Mouse (Mus musculus) 416B (cell line): Measurements from ENCODE around the gene Il20rb.

ENCODE experiments used
- DNase-seq: peaks from one replicate; pipeline ENCODE4 v3.0.0; 2011; ENCODE audit warnings: low read depth

Gene Il20rb

DNA sequence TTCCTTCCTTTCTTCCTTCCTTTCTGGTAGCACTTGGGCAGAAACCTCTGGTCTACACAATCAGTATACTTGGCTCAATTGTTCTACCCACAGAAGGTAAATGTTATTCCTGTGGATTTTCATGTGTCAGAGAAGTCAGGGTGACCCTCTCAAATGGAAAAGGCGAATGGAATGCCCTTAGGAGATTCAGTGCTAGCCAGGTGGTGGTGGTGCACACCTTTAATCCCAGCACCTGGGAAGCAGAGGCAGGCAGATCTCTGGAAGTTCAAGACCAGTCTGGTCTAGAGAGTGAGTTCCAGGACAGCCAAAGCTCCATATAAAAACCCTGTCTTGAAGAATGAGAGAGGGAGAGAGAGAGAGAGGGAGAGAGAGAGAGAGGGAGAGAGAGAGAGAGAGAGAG, 16.4 kb downstream of the Il20rb start:
- no peak for DNase-seq

DNA sequence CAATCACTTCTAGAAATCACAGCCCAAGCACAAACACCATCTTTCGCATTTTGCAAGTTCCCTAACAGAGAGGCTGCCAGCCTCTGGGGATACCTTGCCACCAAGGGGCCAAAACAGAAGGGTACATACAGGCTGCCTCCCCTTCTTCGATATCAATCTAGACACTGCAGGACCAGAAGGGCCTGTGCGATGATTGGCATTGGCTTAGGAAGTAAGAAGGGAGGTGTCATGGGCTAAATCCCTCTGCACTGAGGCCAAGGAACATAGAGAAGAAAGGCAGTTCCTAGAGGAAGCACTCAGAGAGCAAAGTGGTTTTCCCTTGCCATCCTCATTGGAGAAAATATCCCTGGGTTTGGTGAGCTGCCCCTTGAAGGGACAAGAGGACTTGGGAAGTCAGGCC, 16.9 kb downstream of the Il20rb start:
- no peak for DNase-seq

- DNase-seq, result no peak
These were observed 18.4 kb downstream of the Il20rb start for GRCm38 (mm10) chr9:100468151-100468550.

DNA sequence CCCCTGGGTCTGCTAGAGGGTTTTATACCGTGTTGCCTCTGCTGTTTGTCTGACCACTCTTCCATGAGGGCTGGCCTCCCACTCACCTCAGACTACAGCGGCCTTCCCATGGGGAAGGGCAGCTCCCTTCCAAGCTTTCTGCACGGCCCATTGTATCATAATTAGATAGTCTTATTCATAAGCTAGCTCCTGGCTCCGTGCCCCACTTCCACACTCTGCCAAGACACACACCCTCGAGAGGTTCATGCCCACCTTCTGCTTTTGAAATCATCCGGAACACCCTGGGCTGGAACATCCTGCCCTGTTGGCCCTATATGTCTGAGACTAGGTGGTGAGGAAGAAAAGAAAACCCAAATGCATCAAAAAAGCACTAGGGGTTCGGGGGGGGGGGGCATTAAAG, 18.9 kb downstream of the Il20rb start:
- DNase-seq, result no peak

- DNase-seq, result no peak
These were observed 19.8 kb downstream of the Il20rb start for GRCm38 (mm10) chr9:100466743-100467142.

DNA sequence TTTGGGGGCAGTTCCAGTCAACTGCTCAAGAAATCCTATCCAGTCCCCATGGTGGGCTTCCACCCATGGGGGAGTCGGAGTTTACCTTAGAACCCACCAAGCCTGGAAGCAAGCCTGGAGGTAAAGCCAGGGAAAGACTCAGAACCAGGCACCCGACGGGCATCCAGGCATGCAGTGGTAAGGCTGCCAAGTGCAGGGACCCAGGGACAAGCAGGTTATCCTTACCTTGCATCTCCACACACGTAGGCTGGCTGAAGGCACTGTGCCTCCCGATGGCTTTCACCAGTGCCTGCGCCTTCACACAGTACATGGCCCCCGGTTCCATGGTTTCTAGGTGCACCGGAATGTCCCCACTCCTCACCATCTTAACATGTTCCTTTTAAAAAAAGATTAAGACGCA, 20.6 kb downstream of the Il20rb start:
- DNase-seq, result no peak

DNA sequence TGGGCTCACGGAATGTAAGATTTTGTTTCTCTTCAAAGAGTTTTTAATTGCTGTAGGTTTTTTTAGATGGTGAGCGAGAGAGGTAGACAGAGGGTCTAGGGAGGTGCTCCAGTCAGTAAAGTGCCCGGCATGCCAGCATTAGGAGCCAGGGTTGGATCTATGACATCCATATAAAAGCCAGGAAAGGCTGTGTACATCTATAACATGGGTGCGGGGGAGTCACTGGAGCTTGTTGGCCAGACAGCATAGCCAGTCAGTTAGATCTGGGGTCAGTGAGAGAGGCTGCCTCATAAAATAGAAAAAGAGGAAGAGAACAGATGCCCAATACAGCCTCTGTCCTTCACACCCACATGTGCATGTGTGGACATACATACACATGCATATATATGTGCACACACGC, 21.2 kb downstream of the Il20rb start:
- DNase-seq, result no peak

GRCm38 (mm10) chr9:100463771-100464170, 22.8 kb downstream of the Il20rb start:
- DNase-seq, result peak; percentile 59

- DNase-seq, result no peak
These were observed 24.5 kb downstream of the Il20rb start for GRCm38 (mm10) chr9:100462098-100462497.

GRCm38 (mm10) chr9:100461671-100462070, 24.9 kb downstream of the Il20rb start:
- no peak for DNase-seq

- DNase-seq, result no peak
These were observed 26.4 kb downstream of the Il20rb start for GRCm38 (mm10) chr9:100460203-100460602.

- no peak for DNase-seq
These were observed 28.5 kb downstream of the Il20rb start for GRCm38 (mm10) chr9:100457971-100458681.

DNA sequence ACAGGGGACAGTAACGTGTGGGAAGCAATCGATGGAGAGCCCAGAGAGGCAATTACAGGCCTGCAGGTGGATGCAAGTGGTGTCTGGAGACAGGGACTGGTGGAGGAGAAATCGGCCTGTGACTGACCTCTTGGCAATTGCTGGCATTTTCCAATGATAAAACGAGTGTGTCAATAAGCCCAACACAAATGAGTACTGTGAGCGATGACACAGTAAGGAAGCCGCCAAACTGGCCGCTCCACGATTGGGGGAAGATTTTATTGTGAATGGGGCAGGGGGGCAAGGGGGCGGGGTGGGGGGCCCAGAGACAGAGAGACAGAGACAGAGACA, 32.0 kb downstream of the Il20rb start:
- DNase-seq, result no peak

DNA sequence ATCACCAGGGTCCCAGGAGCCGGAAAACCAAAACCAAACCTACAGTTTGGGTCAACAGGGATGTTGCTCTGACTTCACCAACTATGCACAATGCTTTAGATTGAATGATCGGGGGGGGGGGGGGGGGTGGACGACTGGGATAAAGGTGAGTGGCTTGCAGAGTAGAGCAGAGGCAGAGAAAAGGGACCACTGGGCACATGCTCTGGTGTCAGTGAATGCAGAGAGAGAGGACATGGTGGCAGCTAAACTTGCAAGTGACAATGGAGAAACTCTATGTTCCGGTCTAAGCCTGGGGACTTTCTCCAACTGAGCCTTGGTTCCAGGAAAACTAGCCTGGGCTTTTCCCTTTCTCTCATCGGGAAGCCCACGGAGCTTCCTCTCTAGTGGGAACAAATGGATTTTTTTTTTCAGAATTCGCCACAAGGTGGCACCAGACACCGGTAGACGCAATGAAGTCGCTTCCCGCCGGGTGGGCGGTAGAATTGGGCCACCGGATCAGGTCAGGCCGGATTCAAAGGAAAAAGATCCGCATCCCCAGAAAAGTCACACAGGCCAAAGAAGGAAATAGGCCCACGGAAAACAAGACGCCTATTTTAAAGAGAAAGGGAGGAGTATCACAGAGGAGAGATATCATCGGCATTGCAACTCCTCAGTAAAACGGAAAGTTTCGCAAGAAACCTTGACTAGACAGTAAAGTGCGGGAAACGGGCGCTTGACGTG, 32.5 kb downstream of the Il20rb start:
- DNase-seq, result peak; percentile 85

DNA sequence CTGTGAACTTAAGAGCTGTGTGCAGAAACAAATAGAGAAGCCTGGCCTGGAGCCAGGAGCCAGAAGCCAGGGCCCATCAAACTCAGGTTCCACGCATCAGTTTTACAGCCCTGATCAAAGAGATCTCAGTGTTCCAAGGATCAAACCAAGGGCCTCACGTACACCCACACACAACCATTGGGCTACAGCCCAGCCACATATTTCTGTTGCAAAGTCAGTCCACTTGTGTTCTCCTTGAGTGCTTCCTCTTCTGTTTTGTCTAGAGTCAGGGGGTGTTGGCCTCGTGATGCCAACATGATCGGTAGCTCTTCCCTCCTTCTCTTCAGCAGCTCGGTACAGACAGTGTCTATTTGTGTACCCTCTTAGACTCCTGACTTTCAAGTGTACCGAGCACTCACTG, 34.2 kb downstream of the Il20rb start:
- DNase-seq, result no peak

DNA sequence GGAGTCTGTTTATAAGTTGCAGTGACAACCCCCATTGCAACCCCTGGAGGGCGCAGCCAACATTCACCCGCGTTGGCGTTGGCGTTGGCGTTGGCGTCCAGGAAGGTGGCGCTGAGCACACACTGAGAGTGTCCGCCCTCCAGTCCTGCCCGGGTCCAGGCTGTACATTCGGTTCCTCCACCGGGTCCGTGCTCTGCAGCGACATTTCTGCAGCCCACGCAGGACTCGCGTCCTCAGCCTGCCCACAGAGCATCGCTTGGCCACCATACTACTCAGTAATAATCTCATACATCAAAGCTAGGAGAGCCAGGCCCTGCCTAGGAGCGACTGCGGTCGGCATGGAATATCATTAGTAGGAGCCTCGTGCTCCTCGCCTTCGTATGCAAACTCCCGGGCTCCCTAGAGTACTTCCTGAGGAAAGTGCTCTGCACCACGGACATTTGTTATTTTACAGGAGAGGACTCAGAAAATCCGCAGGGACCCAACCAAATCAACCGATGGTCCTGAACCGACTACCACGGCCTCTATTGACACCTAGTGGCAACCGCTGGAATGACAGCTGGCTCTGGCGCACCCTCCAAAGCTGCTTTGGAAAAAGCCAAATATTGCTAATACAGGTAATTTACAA, 40.4 kb downstream of the Il20rb start:
- peak; percentile 54 for DNase-seq

DNA sequence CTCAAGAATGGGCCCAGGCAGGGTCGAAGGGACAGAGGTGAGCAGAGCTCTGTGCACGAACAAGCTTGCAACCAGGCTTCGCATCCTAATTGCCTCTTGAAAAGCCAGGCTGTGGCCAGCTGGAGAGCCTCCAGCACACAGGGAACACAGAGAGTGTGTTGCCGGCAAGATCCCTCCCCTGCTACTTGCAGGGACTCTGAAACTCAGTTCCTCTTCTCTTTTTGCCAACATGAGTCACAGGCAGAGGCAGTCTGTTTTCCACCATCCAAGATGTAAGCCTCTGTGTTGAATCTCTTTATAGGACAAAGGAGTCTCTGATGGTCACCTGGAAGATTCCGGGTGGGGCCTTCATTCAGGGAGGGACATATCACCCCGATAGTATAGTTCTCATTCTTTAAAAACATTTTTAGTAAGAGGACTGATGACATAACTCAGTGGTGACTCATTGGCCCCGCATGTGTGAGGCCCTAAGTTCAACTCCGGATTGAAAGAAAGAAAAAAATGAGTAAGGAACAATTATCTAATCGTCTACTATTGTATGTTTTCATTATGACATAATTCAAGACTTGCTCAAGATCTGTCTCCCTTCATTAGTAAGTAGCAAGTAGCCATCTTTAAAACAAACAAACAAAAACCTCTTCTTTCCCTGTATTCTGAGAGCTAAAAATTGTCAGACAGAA, 46.3 kb downstream of the Il20rb start:
- DNase-seq, result peak; percentile 74

- DNase-seq, result peak; percentile 53
These were observed 47.1 kb downstream of the Il20rb start for GRCm38 (mm10) chr9:100439481-100439880.

DNA sequence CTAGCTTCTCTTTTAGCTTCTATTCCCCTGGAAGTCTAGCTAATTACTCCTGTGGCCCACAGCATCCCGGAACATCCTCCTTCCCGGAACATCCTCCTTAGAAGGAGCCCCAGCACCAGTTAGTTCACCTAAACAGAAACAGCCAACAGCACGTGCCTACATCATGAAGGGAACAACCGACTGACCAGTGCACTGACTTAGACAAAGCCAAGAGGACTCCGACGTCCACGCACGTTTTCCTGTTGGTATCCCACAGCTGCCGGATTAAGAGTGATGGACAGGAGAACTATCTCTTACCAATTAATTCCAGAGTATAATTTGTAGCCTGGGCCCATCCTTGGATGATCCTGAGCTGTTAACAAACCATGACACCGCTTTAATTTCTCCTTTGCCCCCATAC, 47.6 kb downstream of the Il20rb start:
- DNase-seq, result no peak

DNA sequence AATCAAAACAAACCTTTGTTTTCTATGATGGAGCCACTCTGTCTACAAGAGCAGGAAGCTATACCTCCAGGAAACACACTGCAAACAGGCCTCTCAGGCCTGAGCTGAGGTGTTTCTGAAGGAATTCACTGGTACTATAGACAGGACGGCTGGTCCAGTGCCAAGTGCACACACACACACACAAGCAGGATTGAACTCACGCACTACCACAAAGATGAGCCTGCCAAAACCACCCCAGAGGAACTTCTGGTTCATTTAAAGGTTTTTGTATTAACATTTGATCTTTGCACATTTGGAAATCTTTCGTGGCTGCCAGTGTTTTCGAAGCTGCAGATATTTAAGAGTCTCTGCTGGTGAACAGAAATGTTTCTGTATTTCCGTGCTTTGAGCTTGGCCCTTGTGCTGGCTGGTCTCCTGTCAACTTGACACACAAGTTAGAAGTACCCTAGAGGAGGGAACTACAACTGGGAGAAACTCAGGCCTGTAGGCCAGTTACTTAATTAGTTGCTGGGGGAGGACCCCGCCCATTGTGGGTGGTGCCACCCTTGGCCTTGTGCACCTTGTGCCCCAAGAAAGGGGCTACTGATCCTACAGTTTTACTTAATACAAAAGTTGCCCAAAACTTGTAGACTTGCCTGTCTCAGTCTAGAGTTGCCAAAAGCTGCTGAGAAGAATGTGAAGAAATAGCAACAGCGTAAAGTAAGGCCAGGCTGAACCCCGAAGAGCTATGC, 49.6 kb downstream of the Il20rb start:
- no peak for DNase-seq

GRCm38 (mm10) chr9:100431355-100431754, 55.2 kb downstream of the Il20rb start:
- no peak for DNase-seq

DNA sequence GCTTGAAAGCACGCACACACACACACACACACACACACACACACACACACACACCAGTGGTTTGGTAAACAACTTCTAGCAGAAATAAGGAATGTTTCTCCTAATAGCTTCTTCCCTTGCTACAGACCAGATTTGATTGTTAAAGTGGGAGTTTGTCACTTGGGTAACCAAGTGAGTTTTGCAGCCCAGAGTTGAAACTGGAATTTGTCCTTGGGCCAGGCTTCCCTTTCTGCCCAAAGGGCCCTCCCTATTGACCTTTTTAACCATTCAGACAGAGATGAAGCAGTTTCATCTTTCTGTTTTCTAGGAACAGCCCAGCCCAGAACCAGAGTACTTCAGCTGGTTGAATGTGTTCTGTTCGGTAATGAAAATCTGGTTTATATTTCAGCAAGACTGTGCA, 55.7 kb downstream of the Il20rb start:
- DNase-seq, result no peak
